Mouse (Mus musculus) layer of hippocampus, adult 6 months (tissue): Measurements from ENCODE around the gene Nphp4. TPM values are rescaled to one million over a fixed set of nuclear protein-coding genes. Genes with fewer than 3 reads are reported as not detected.

ENCODE experiments used
- long read RNA-seq, 2 experiments: library from polyadenylated mRNA; unstranded; transcript quantifications; one replicate each; pipeline ENCODE4 v2.0.0; 2019 to 2020
- polyA plus RNA-seq: library from polyadenylated mRNA; unstranded; fragments of <200 nt; fragmentation: Nextera tagmentation; gene quantifications from 2 replicates; pipeline ENCODE4 v1.2.3, GENCODE M21; 2021

Nphp4 gene
- 2.8 and 3.2 TPM in 2 replicates for polyA plus RNA-seq
- long read RNA-seq, experiment 1, partial matches to known transcripts, result 6 of 11 reads
- long read RNA-seq, experiment 1, other reads (novel, unspliced or antisense), result 5 of 11 reads
- long read RNA-seq, experiment 2, partial matches to known transcripts, result 14 of 29 reads
- long read RNA-seq, experiment 2, other reads (novel, unspliced or antisense), result 15 of 29 reads

DNA sequence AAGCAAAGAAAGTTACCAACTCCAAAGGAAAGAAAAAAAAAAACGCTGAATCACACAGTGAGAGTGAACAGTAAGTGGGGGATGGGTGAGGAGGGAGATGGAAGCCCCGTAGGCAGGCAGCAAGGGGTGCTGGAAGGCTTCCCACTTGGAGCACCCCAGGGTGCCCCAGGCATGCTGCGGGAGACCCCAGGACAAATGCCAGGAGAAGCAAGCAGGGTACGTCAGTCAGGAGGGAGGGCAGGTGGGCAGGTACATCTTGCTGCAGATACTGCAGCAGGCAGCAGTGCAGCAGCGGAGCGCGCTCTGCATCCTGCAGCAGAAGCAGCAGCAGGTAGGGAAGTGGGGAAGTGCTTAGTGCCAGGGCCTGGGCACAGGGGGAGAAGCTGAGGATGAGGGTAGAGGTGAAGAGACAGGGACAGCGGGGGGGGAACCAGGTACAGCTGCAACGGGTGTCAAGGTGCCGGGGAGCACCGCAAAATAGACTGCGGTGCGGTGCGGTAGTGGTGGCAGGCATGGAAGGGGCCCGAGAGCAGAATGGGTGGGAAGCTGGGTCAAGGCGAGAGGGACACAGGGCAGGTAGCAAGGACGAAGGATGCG, at the start of gene Nphp4:
Gene Nphp4 (plus strand): TSS at position 280 of the 597 bp plus-strand sequence.

DNA sequence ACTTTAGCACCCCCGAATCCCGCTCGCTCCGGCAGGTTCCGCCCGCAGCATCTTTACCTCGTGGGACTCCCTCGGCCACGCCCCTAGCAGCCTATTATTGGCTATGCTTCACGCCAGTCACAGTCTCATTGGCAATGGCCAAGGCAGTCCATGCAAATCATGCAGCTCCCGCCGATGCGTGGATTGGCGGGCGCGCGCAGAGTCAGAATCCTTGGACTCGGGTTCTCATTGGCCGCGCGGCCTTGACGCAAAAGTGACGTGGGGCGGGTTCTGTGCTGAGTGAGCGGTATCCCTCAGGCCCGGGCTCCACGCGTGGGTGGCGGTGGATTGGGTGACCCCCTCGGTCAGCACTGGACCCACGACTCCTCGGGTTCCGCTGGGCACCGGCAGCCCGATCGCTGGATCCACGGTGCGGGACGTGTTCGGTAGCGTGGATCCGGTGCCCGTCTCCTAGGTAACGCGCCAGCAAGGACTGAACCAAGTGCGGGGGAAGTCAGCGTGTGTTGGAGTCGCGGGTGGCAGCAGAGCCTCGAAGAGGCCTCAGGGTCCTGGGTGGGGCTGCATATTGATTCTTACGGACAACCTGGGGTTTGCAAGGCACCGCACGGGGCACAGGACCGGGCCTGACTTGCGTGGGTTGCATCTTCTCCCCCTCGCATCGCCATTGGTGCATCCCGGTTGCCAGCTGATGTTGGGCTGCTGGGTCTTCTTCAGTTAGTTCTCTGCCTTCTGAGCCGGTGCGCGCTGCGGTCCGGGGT, 1.1 kb downstream of the Nphp4 start, which contains the start of gene Kcnab2:
Gene Kcnab2 (minus strand): TSS at position 406 of the 758 bp plus-strand sequence.

Other genes with a start within 250 kb of the Nphp4 start
- 1.4 and 2.0 TPM in 2 replicates for gene Gpr153, start 202.5 kb upstream of the Nphp4 start, polyA plus RNA-seq
- gene Hes3, start 185.0 kb upstream of the Nphp4 start, polyA plus RNA-seq, result not detected in 2 replicates
- 13.9 and 16.0 TPM in 2 replicates for gene Icmt, start 179.5 kb upstream of the Nphp4 start, polyA plus RNA-seq
- gene Rnf207, start 157.7 kb upstream of the Nphp4 start, polyA plus RNA-seq, result 0.80 and 0.85 TPM in 2 replicates
- gene Rpl22, start 151.0 kb upstream of the Nphp4 start, polyA plus RNA-seq, result 327 and 332 TPM in 2 replicates
- 92.4 and 92.8 TPM in 2 replicates for gene Chd5, start 138.1 kb upstream of the Nphp4 start, polyA plus RNA-seq
- gene Kcnab2, start 1.2 kb downstream of the Nphp4 start, polyA plus RNA-seq, result 116 and 139 TPM in 2 replicates